Mouse (Mus musculus) gastrocnemius, postnatal 25 days (tissue): ENCODE measurements around the gene Cyp2u1. TPM values are rescaled to one million over a fixed set of nuclear protein-coding genes. Genes with fewer than 3 reads are reported as not detected.

Experiments used
- DNase-seq: peaks from one replicate; pipeline ENCODE4 v3.0.0; 2022
- total RNA-seq, 2 experiments: library from RNA; stranded (reverse); gene quantifications; 1 replicate in 1 of 2; 2 replicates in 1 of 2; pipeline ENCODE4 v1.2.3; 2021

Gene Cyp2u1
- total RNA-seq, 2 experiments from 2014 or later, result 10.4 to 12.3 TPM

DNA sequence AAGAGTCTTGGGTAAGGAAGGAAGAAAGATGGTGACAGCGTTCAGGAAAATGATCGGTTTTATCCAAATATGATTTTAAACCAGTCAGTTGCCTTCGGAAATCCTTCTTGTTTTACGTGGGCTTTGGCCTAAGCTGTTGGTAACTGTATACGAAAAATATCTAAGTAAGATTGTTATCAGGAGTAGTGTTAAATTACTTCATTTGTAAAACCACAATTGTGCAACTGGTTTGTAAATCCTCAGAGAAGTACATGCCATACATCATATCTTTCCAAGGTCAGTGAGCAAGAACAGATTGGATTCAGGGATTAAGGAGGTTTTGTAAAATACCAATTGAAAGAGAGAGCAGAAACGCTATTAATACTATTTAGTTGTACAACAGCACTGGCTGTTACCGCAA is 3.2 kb upstream of the Cyp2u1 start:
- DNase-seq, result no peak

DNA sequence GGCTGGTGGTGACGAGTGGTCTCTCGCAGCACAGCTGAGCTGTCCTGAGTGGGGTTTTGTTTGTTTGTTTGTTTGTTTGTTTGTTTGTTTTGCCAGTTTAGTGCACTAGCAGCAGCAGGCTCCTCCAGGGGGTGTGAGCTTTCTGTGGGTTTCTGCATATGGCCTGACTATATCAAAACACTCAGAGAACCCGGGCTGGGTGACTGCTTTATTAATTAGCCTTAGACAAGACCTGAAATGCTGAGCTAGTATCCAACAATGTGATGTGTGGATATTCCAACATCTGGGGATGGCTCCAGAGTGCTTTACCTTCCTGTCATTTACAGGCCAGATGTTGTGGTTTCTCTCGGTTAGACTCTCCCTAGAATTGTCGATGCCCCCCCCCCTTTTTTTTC is 290 bp upstream of the Cyp2u1 start:
- DNase-seq, result no peak

DNA sequence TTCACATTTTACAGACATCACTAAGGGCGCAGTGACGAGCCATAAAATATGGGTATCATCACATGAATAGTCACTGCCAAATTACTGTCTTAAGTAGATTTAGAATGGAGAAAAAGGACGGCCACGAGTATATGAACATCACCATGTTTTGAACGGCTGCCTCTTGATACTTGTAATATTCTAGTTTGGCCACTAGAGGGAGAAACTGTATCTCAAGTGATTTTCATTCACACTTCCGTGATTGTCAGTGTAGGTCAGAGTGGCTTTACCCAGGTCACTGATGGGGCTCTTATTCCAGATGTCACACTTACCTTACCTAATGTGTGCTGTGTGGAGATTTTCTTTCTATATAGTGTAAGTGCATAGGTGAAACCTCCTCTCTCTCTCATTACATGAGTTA is 3.1 kb downstream of the Cyp2u1 start:
- DNase-seq, result no peak

DNA sequence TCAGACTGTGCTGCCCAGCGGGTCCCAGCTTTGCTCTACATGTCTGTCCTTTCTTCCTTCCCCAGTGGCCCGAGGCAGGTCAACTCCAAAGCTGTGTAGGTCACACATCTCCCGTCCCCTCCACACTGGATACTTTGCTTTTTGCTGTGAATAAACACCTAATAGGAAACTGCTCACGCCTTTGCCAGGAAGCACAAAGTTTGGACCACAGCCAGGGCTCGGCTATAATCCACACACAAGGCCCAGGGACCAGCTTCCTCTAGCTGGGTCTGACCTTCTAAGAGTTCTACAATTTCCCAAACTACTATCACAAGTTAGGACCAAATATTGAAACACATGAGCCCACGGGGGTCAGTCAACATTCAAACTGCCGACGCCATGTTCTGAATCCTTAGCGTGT is 3.9 kb downstream of the Cyp2u1 start:
- DNase-seq, result no peak

DNA sequence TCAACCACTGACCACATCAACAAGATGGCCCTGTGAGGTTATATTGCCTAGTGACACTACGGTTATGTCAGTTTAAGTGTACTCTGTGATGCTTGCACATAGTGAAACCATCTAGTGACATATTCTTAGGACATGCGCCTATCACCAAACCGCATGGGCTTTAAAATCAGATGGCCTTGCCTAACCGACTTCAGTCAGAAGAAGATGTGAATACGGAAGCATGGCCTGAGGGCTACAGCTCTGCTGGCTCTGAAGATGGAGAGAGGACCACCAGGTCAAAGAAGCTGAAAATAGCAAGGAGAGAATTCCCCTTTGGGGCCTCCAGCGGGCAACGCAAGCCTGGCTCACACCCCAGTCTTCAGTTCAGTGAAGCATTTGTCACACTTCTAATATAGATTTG is 6.1 kb downstream of the Cyp2u1 start:
- DNase-seq, result no peak

DNA sequence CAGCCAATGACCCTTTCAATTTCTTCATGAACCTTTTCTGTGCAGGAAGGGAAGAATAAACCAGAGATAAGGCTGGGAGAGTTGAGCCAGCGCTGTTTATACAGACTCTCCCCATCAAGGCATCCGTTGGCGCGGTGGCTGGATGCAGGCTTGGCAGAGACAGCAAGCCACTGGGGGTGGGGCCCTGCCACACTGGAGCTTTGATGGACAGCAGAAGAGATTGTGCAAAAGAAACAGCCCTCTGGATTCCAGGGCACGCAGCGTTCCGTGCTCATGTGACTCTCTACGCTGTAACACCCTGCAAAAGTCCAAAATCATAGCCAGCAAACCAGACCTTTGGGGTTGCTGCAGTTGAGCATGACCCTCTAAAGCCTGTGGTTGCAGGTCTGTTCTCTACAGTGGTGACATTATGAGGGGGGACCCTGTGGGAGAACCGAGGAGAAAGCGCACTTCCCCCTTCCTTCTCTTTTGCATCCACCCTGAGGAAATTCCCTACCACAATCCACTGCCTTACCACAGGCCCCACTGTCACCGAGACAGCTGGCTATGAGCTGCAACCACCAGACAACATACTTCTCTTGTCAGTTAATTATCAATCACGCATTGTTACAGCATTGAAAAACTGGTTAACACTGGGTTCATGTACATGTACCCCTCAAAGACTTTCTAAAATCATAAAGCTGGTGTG is 7.4 kb downstream of the Cyp2u1 start:
- DNase-seq, result no peak

DNA sequence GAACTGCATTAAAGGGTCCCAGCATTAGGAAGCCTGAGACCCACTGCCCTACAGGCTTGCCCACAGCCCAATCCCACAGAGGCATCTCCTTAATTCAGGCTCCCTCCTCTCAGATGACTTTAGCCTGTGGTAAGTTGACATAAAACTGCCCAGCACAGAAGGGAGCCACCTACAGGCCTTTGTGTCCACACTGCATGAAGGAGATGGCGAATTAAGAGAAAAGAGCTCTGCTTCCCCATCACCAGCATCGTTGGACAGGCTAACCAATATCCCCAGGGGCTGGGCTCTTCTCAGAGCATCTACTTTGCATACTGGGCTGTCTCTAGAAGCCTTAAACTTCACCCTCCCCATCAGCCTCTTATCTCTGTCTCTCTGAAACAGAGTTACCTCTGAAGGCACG is 8.5 kb downstream of the Cyp2u1 start:
- DNase-seq, result no peak

DNA sequence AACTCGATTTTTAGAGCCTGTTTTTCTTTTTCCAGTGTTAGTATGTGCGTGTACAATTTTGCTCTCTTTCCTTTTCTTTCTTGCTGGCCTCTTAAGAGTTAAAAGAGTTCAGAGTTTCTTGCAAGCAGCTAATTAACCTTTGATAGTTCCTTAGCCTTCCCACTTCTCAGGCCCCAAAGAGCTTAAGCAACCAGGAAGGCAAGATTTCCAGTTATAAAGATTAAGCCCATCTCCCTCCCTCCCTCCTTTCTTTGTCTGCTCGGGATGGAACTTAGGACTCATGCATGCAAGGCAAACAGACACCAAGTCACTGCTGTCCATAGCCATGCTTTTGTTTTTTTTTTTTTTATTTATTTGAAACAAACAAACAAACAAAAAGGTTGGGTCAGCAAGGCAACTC is 10.1 kb downstream of the Cyp2u1 start:
- no peak for DNase-seq

DNA sequence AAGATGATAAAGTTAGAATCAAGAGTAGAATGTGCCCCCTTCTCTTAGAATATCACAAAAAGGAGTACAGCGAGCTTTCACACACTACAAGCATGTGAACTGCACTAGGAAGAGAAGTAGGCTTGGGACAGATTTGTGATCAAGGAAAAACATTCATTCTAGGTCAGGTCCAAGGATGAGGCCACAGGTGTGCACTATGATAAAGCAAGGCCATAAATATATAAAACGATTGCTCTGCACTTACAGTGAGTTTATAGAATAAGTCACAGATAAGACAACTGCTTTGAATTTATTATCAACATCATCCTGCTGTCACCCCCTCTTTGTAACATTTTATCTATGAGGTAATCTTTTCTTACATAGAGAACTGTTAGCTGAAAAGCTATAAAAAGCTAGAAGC is 10.7 kb downstream of the Cyp2u1 start:
- DNase-seq, result no peak

DNA sequence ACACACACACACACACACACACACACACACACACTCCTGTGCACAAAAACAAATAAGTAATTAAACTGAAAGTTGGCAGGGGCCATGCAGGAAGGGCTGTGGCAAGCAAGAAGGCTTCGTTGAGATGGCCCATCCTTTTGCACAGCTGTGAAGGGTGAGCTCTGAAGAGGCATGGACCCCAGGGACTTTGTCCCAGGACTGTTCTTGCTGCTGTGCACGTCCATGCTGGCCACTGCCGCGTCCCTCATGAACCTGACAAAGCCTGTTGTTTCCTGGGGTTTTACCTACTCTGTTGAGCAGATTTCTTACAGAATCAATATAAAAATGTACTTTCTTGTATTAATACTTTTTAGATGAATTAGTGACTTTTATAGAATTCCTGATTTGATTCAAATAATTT is 11.1 kb downstream of the Cyp2u1 start:
- DNase-seq, result no peak

DNA sequence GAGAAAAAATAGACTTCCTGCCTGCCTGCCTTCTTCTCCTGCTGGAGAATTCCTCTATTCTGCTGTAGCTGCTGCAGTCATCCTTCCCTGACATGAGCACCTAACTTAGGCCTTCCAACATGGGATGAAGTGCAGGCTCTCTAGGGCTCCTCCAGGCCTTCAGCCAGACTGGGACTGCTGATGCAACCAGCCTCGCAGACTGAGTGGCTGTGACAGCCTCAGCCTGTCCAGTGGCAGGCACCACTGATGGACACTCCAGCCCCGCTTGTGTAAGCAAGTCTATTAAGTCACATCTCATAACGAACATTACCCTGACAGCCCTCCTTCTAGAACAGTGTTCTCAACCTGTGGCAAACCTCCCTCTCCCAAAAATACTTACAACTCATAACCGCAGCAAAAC is 28.9 kb downstream of the Cyp2u1 start:
- no peak for DNase-seq

DNA sequence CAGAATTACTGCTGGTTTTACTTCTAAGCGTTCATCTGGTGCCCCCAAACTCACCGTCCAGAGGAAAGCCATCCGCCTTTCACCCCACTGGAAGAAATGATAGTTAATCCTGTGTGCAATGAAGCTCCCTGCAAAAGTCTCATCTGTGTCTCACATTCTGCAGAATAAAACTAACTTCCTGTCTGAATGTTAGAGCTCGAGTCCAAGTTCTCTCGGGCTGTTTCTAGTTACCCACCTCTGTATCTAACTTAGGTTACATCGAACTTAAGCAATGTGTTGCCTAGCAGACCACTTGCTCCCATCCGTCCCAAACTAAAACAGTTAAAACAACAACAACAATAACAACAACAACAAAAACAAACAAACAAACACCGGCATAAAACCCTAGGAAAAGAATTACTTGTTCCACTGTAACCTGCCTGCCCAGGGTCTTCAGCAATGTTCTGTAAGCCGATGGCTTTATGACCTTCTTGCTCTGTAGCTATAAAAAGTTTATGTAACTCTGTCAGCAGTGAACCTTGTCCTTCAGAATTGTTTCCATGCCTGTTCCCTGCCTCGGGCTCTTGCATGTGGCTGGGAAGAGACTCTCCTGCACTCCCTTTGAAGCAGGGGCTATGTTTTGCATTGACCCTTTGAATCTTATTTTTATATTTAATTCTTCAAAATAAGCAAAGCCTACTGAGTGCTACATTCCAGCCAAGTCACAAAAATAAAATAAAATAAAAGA is 30.5 kb downstream of the Cyp2u1 start:
- no peak for DNase-seq

DNA sequence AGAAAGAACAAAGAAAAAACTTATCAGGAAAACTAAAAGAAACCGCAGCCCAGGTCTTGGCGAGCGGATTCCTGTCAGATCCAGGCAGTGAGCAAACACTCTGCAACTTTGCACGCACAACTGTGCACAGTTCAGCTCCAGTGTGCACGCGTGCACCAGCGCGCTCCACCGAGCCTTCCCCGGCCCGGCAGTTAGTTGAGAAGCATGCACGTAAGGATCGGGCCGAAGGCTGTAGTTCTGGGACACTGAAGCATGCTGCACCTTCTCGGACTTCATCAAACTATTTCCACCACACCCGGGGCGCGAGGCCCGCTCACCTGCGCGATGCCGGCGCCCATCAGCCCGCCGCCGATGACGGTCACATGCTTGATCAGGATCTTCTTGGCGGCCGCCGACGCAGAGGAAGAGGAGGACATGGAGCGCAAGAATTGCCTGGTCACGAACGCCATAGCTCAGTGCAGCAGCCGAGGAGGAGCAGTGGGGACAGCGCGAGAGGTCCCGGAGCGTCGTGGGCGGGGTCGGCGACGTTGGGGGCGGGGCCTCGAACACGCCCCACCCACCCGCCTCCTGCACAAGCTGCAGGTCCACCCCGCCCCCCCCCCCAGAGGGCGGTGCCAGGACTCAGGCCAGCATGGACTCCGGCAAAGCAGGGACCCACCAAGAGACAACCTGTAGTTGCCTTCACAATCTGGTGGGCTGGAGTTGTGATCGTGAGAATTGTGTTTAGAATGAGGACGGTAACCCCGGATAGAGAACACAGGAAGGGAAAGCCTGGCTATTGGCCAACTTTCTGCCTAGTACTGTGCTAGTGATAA is 31.3 kb downstream of the Cyp2u1 start, which contains the start of gene Hadh:
TSS of gene Hadh (minus strand) at position 543 of the 815 bp plus-strand sequence.
- DNase-seq, result peak; percentile 92

DNA sequence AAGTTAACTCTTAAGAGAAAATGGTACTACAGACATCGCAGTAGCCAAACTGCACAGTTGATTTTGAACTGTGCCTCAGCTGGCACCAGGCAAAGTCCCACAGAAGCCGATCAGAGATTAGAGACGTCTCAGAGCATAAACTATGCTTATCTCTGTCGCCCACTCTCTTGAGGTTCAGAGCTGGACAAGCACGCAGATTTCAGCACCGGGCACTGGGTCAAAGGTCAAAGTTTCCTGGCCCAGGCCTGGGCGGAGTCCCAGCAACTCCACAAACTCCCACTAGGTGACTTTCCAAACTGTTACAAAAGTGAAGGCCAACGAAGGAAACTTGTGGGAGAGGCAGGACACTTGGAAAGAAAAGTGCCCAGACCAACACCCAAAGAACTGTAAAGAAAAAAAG is 31.9 kb downstream of the Cyp2u1 start:
- peak; percentile 34 for DNase-seq

DNA sequence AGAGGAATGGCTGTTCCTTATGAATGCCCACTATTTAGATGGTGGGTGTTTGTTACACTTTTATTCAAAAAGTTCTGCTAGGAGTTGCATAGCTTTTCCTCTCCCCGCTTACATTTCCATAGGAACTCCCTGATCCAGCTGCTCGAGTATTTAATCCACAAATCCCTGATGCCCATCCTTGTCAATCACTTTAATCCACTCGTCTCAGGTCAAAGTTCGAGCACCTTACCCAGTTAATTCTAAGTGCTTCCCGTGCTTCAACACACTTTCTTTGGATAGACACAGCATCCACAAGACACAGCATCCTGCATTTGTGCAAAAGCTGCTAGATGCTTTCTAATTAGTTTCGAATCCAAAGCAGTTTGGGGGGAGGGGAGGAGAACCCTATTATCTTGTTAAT is 32.6 kb downstream of the Cyp2u1 start:
- no peak for DNase-seq

DNA sequence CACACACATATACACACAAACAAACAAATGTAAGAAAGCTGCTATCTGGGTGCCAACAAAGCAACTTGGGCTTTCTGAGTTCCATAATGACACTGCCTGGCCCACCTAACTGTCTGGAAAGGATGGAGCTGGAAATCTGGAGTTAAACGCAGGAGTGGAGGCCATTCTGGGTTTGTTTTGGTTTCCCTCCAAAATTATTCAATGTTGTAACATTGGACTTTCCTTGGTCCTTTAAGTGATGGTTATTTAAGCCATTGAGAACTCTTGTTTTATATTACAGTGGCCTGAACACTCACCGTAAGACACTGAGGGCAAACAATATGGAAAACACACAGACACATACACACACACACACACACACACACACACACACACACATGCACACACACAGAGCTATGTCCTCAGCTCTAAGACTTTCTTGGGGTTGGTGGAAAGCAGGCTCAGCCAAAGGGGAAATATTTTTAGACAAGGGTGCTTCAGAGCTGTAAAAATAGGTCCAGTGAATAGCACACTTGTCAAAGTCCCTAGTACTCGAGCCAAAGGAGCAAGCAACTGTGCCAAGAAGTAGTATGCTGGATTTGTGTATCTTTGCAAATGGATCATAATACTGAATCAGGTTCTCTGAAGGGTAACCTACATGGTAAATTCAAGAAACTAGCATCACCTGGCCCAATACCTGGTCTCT is 36.5 kb downstream of the Cyp2u1 start:
- peak; percentile 15 for DNase-seq

DNA sequence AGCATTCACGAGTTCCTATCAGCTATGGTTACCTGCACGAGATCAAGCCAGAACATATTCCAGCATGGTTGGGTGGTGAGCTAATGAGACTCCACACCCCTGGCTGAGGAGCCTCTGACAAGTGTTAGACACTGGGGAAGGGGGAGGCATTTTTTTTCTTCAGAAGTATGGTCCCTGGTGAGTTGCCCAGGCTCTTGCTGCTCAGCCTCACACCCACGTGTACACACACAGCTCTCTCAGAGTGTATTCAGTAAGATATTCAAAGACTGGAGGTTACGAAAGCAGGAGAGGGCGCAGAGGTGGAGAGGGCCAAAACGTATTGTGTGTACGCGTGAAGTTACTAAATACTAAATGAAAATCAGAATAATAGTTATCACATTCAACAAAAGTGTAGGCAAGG is 37.5 kb downstream of the Cyp2u1 start:
- DNase-seq, result no peak

DNA sequence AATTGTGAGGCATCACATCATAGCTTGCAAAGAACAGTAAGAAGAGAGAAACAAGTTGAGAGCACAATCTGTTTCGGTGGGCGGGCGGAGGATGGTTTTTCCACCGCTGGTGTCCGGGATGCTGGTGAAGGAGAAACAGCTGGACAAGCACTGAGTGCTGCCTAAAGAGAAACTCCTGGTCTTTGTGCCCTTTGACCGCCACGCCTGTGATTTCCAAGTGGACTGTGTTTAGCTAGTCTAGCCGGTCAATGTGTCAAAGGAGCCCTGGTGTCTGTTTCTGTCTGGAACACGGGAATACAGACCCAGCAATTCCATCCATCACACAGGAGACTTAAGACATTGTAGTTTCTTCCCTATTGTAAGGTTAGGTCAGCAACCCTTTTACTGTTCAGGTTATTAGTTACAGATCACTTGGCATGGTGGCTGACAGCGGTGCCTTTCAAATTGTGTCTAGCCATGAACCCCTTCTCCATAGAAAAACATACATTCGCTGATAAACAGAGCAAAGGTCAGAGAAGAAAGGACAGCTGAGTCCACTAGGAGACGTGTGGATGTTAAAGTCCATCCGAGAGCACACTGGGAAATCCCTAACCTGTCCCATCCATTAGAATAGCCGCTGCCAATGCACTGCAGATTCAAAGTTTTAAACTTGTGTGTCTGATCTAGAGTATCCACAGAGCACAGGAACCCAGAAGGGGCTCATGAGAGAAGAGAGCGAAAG is 39.1 kb downstream of the Cyp2u1 start:
- no peak for DNase-seq

DNA sequence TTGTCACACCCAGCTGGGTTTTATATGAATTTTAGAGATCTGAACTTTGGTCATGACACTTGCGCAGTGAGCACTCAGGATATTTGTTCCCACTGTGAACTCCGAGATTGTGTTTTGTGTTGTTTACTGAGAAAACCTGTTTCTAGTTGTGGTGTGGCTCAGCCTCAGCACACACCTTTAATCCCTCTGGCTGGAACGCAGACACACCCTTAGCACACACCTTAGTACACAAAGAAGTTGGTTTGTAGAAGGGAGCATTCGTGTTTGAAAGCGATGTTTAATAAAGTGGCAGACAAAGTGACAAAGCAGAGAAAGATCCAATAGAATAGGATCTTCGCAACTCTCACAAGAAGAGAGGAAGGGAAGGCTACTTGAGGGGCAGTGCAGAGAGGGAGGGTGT is 42.6 kb downstream of the Cyp2u1 start:
- no peak for DNase-seq

DNA sequence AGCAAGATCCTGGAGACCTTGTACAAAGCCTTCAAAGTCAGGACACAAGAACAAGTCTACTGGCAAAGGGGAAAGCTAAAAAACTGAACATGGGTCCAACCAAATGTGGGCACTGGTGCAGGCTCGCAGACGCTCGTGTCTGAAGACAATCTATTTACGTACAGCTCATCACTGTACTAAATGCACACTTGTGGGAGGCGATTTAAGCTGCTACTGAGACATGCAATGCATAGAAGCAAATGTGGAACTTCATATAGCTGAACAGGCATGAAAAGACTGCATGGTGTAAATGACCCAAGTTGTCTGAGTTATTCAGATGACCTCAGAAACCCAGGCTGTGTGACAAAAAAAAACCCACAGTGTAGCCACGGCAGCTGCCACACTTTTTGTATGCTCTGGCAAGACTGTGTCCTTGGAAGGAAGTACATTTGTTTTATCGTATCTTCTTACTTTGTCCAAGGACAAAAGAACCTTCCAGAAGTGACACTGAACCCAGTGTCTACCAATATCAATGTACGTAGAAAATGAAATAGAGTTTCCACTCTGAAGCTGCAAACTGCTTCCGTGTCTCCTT is 43.5 kb downstream of the Cyp2u1 start:
- no peak for DNase-seq

DNA sequence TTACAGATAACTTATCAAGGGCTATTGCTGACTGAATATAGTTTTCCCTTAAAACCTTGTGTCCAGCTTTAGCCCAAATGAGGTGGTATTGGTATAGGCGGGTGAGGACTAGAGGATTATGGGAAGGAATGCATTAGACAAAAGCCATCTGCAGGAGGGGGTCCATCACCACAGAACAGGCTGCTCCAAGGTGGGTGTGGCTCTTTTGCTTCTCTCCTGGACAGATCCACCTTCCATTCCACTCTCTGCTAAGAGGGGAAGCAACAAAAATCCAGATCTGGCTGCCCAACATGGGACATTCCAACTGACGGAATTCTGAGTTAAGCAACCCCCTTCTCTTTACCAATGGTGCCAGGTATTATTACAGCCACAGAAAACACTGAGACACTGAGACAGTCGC is 44.1 kb downstream of the Cyp2u1 start:
- DNase-seq, result no peak
